Mouse (Mus musculus) cerebellum, adult 2 months (tissue): ENCODE results near the gene Ctnnbip1.

ENCODE experiments used
- CTCF ChIP-seq: fragments of 200-500 bp; IDR thresholded peaks from 2 replicates; pipeline ENCODE4 v1.5.1; 2011; ENCODE audit warnings: low read depth, mild to moderate bottlenecking, control low read depth, low read length, moderate library complexity, borderline replicate concordance; ENCODE audit not compliant: insufficient read depth
- POLR2A ChIP-seq: fragments of 200-500 bp; IDR thresholded peaks from 2 replicates; pipeline ENCODE4 v1.6.1; 2011; ENCODE audit warnings: low read length, control low read depth, borderline replicate concordance; ENCODE audit not compliant: insufficient read depth

- TF ChIP-seq CTCF (no peak), POLR2A (no peak)
These were observed 26.9 kb downstream of the Ctnnbip1 start for GRCm38 (mm10) chr4:149544892-149545291.
